Mouse (Mus musculus): ENCODE measurements around the gene Lrrc72. TPM values are rescaled to one million over a fixed set of nuclear protein-coding genes. Genes with fewer than 3 reads are reported as not detected.

Lrrc72 gene
- total RNA-seq, 2 experiments from 2014 or later = not detected

DNA sequence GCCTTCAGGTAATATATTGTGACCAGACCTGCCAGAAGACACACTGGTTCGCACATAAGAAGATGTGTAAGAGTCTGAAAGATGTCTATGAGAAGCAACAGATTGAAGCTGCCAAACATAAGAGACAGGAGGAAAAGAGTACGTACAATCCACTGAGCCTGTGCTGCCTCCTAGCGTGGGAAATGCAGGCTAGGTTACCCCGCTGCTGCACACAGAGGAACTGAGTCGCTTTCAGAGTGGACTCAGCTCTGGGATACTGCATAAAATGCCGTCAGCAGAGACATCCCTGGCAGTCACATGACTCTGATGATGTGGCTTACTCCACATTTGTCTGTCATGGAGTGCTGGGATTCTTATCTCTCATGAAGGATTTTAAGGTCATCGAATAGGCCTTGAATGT, 58.2 kb downstream of the Lrrc72 start:
- no peak for ATAC-seq (replicated peaks; ENCODE audit: poor library complexity, severe bottlenecking)

DNA sequence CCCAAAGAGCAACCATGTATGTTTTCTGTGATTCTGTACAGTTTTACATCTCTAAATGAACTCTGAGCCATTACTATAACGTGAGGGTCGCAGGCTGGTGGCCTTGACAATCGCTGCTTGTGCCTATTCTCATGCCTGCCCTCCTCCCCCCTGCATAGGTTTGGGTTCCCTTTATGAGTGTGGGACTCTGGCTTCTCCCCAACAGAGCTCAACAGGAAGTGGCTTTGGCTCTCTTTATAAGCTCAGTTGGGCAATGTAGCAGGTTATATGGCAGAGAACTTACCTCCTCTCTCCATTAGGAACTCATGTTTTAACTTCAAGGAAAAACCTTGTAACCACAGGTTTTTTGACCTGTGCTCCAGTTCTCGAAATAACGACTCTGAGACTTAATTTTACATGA, 62.9 kb downstream of the Lrrc72 start:
- ATAC-seq (replicated peaks; ENCODE audit: poor library complexity, severe bottlenecking) = peak; percentile 97

DNA sequence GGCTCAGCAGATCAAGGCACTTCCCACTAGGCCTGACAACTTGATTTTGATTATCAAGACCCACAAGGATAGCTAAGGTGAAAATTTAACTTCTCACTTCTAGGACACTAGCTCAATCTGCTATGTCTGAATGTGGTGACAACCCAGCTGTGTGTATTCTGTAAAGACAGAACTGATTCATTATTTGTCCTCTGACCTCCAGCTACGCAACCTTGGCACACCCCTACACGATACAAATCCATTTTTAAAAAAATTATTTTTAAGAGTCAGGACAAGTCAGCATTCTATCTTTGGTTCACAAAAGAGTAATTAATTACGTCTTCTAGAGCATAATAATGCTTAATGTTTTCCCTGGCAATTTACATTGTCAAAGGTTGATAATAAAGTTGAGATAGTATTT, 63.6 kb downstream of the Lrrc72 start:
- no peak for ATAC-seq (replicated peaks; ENCODE audit: poor library complexity, severe bottlenecking)

DNA sequence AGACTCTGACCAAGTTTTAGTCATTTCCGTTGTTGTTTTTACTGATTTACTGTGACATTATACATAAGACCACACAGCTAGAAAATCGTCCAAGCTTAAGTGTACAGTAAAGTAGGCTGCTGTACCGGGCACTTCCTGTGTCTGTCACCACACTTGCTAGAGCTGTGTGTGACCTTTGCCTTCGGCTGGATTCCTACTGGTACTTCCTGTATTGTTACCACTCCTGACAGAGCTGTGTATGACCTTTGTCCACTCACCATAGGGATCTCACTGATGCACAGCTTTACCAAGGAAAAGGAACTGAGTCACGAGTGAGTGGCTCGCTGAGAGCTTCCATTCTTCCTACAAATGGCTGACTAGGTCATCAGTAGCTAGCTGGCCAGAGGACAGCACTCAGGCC, 66.1 kb downstream of the Lrrc72 start:
- ATAC-seq (replicated peaks; ENCODE audit: poor library complexity, severe bottlenecking) = no peak

DNA sequence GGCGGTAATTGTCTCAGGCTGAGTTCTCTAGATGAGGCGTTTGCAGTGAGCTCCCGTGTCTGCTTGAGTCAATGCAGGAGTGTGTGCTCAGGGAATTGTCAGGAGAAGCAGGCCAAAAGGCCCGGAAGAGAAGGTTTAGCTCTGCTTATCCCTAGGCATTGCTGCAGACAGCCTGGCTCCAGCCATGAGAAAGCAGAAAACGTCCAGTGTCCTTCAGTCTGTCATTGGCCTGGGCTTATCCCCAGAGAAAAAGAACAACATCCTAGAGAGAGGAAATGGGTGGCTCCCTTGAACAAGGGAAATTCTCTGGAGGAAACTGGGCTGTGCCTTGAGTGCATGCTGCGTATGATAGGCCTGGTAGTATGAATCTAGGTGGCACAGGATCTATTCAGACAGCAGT, 70.6 kb downstream of the Lrrc72 start:
- no peak for ATAC-seq (replicated peaks; ENCODE audit: poor library complexity, severe bottlenecking)

DNA sequence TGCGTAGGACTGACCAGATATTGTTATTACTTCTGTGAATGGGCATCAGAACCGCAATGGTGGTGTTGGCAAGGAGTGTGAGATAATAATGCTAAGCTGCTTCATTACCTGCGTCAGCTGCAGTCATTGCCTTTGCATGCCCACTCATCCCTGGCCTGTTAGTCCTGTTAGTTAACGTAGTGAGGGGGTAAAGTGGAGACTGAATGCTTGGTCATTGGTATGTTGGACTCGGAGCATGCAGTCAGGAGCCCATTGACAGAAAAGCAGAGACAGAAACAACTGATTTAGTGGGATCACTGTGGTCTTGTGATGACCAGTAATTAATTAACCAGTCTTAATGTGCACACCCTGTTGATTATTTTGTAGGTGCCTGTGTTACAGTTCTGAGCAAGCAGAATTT, 76.0 kb downstream of the Lrrc72 start:
- no peak for ATAC-seq (replicated peaks; ENCODE audit: poor library complexity, severe bottlenecking)

DNA sequence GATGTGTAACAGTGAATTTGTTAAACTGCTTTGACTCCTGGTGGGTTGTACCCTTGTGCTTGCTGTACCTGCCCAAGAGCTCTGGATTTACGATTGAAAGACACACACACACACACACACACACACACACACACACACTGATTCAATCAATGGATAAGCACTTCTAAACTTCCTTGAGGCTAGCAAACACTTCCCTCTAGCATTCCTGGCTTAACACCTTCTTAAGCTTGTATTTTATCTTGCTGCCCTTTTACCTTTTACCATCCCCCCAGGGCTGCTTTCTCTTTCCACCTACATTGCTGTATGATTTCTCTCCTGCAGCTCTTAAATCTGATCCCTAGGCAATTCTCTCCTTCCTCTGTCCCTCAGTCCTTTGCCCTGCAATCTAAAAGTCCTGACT, 87.9 kb downstream of the Lrrc72 start:
- ATAC-seq (replicated peaks; ENCODE audit: poor library complexity, severe bottlenecking) = no peak

DNA sequence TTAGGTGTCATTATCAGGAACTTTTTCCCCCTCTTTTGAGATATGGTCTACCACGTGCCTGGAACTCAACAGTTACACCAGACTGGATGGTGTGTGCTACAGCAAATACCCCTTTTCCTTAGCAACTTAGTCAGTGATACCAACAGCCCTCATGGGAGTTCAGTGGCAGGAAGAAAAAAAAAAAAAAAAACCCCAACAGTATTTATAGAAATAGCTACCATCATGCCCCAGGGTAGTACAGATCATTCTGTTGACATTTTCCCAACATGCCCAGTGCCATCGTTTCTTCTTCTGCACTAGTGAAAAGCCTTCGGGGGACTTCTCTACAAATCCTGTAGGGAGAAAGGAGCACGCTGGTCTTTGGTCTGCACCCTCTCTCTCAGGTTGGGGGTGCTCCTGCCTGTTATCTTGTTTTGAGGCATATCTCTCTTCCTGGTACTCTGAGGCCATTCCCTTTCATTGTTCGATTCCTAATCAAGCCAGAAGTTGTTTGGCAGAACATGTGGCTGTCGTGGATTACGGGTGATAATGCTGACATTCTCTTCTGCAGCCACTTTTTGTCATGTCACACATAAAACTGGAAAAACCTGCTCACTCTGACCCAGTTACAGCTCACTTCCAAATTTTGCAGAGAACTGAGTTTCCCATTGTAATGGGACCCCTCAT, 88.9 kb downstream of the Lrrc72 start:
- ATAC-seq (replicated peaks; ENCODE audit: poor library complexity, severe bottlenecking) = no peak

Other genes starting within 250 kb of the Lrrc72 start
- 14.9 and 18.8 TPM in 2 replicates for gene Tspan13, start 210.9 kb downstream of the Lrrc72 start, total RNA-seq (2014; fragmentation: Nextera tagmentation)
- gene Tspan13, start 210.9 kb downstream of the Lrrc72 start, total RNA-seq (2017) = 7.7 and 8.2 TPM in 2 replicates
- 22.3 and 26.5 TPM in 2 replicates for gene Ankmy2, start 96.3 kb downstream of the Lrrc72 start, total RNA-seq (2014; fragmentation: Nextera tagmentation)
- 23.0 and 25.3 TPM in 2 replicates for gene Ankmy2, start 96.3 kb downstream of the Lrrc72 start, total RNA-seq (2017)
- 133 and 156 TPM in 2 replicates for gene Bzw2, start 95.3 kb downstream of the Lrrc72 start, total RNA-seq (2014; fragmentation: Nextera tagmentation)
- gene Bzw2, start 95.3 kb downstream of the Lrrc72 start, total RNA-seq (2017) = 139 and 142 TPM in 2 replicates
- gene Sostdc1, start 60.7 kb upstream of the Lrrc72 start, total RNA-seq (2014; fragmentation: Nextera tagmentation) = not detected in 2 replicates
- not detected in 2 replicates for gene Sostdc1, start 60.7 kb upstream of the Lrrc72 start, total RNA-seq (2017)
- gene Ispd, start 128.1 kb upstream of the Lrrc72 start, total RNA-seq (2014; fragmentation: Nextera tagmentation) = 1.1 and 2.3 TPM in 2 replicates
- gene Ispd, start 128.1 kb upstream of the Lrrc72 start, total RNA-seq (2017) = 2.6 and 3.1 TPM in 2 replicates
- not detected in 2 replicates for gene D630036H23Rik, start 128.8 kb upstream of the Lrrc72 start, total RNA-seq (2014; fragmentation: Nextera tagmentation)
- gene D630036H23Rik, start 128.8 kb upstream of the Lrrc72 start, total RNA-seq (2017) = 1.6 TPM in 1 of 2 replicates, not detected in the other

Data from granulocyte monocyte progenitor cell, adult 5-6 weeks (primary cell).